In genomic region chr7:126861429-126862130, GRCm38 (mm10) we compare ENCODE assay signal across 7 mouse cellular contexts. TPM values are rescaled to one million over a fixed set of nuclear protein-coding genes. Genes with fewer than 3 reads are reported as not detected.
DNase-seq lines count a peak whose midpoint lies in the region; ATAC-seq and TF ChIP-seq lines count a peak whose summit lies in the region.

TSS of gene Hirip3 (plus strand) at chr7:126861972.

- H3K4me2 ChIP-seq in intestine, postnatal 0 days (replicated peaks; ENCODE audit: low read depth): peak within 1 kb of the TSS; percentile 80
- H3K4me2 ChIP-seq in midbrain, embryonic 12.5 days (replicated peaks): peak within 1 kb of the TSS; percentile 81

- peak; percentile 91 for ATAC-seq in intestine, postnatal 0 days
- peak; percentile 90 for ATAC-seq in midbrain, embryonic 12.5 days (ENCODE audit: low FRiP score, low read depth)

- no peaks in the 10 kb centered on the region for H3K9me3 ChIP-seq in intestine, postnatal 0 days (ENCODE audit: control insufficient read depth)
- no peaks in the 10 kb centered on the region for H3K9me3 ChIP-seq in midbrain, embryonic 12.5 days

- peaks cover 45% of the 10 kb centered on the region for H3K36me3 ChIP-seq in intestine, postnatal 0 days (ENCODE audit: control insufficient read depth, insufficient read depth)
- peaks cover 60% of the 10 kb centered on the region for H3K36me3 ChIP-seq in midbrain, embryonic 12.5 days
- H3K36me3 ChIP-seq in small intestine, adult 2 months (ENCODE audit: control insufficient read depth, insufficient read depth, low read length): peaks cover 25% of the 10 kb centered on the region

- WGBS in intestine, postnatal 0 days: under 1% methylated on average over 42 of the region's 42 CpGs
- WGBS in midbrain, embryonic 12.5 days: 3% methylated on average over 42 of the region's 42 CpGs
- under 1% methylated on average over 42 of the region's 42 CpGs for WGBS in small intestine, adult 2 months

- H3K4me3 ChIP-seq in intestine, postnatal 0 days (ENCODE audit: low read depth, low read length): peak within 1 kb of the TSS; percentile 55
- H3K4me3 ChIP-seq in midbrain, embryonic 12.5 days: peak within 1 kb of the TSS; percentile 59
- peak within 1 kb of the TSS; percentile 76 for H3K4me3 ChIP-seq in small intestine, adult 2 months (ENCODE audit: low read depth, low read length)

- peak; percentile 60; the same call in 1 of the 2 replicates for TF ChIP-seq POLR2A in small intestine, adult 2 months (IDR thresholded peaks at IDR 0.05; ENCODE audit: low read depth, low read length)

- intact Hi-C loops in left cerebral cortex, postnatal 4 days (cut with DNase I): no loop called here

- peak within 1 kb of the TSS; percentile 49 for H3K9ac ChIP-seq in intestine, postnatal 0 days (ENCODE audit: low read depth, low read length)
- peak within 1 kb of the TSS; percentile 69 for H3K9ac ChIP-seq in midbrain, embryonic 12.5 days (replicated peaks)

- peak within 1 kb of the TSS; percentile 42; the same call in 1 of the 2 replicates for H3K27ac ChIP-seq in intestine, postnatal 0 days (ENCODE audit: low read depth, low read length)
- peak within 1 kb of the TSS; percentile 84 for H3K27ac ChIP-seq in midbrain, embryonic 12.5 days (replicated peaks)
- H3K27ac ChIP-seq in small intestine, adult 2 months (ENCODE audit: insufficient read depth, low read depth, low read length): peak within 1 kb of the TSS; percentile 47

- DNase-seq in adrenal gland, adult 8-10 months: peak; percentile 95
- DNase-seq in embryo, embryonic 9.5 days (ENCODE audit: extremely low spot score): peak; percentile 95
- DNase-seq in gonadal fat pad, adult 2 months (ENCODE audit: low read depth): peak; percentile 49
- DNase-seq in left cerebral cortex, postnatal 4 days: peak; percentile 96

- peaks cover 5% of the 10 kb centered on the region; the same call in 1 of the 2 replicates for H3K4me1 ChIP-seq in intestine, postnatal 0 days (replicated peaks; ENCODE audit: control insufficient read depth, insufficient read depth, low read length)
- H3K4me1 ChIP-seq in midbrain, embryonic 12.5 days: peaks cover 40% of the 10 kb centered on the region
- peaks cover 18% of the 10 kb centered on the region; the same call in 1 of the 2 replicates for H3K4me1 ChIP-seq in small intestine, adult 2 months (ENCODE audit: control insufficient read depth, insufficient read depth, insufficient read length, low read length)

- peak; percentile 2; the same call in 1 of the 2 replicates for TF ChIP-seq CTCF in intestine, postnatal 0 days (IDR thresholded peaks at IDR 0.05; ENCODE audit: low read depth)
- no peak for TF ChIP-seq CTCF in small intestine, adult 2 months (IDR thresholded peaks at IDR 0.05; ENCODE audit: extremely low read depth, insufficient read length, insufficient replicate concordance, low read depth, low read length)

- no peaks in the 10 kb centered on the region for H3K27me3 ChIP-seq in intestine, postnatal 0 days (replicated peaks; ENCODE audit: control insufficient read depth, insufficient read depth, low read length)
- no peaks in the 10 kb centered on the region for H3K27me3 ChIP-seq in midbrain, embryonic 12.5 days
- H3K27me3 ChIP-seq in small intestine, adult 2 months (ENCODE audit: control insufficient read depth, insufficient read depth, low read length): no peaks in the 10 kb centered on the region

RNA-seq across cellular contexts. Expression of gene Hirip3, which starts in this region (rescaled TPM):
- 10 to 100 TPM in 3 of 4 experiments, 1 to 10 TPM in 1; 8.7 to 21.8 (median 15.2) TPM for total RNA-seq in adrenal gland, adult 8-10 months (2022)
- 3.2 and 6.0 TPM in 2 replicates for polyA plus RNA-seq in gonadal fat pad, adult 2 months (2012; rRNA removed)
- 7.2 and 9.5 TPM in 2 replicates for polyA plus RNA-seq in intestine, postnatal 0 days (2015; fragmentation: Nextera tagmentation; extraction: Ambion mirVana)
- total RNA-seq in left cerebral cortex, postnatal 4 days (2021): 10 to 100 TPM; 31.5 to 41.2 TPM
- polyA plus RNA-seq in midbrain, embryonic 12.5 days (2016; fragmentation: Nextera tagmentation; extraction: Ambion mirVana): 43.1 and 51.6 TPM in 2 replicates
- polyA plus RNA-seq in small intestine, adult 2 months (2012; rRNA removed): 1.3 and 3.6 TPM in 2 replicates

Comparison
In these comparisons a context has a peak if more than half of its experiments do, and no peak if none do; other contexts are left out.
1. Peak in every context shown above with its lines: DNase-seq, ATAC-seq, H3K4me3 ChIP-seq and H3K27ac ChIP-seq.